Mouse (Mus musculus): ENCODE data around the gene Vmn1r10.

DNA sequence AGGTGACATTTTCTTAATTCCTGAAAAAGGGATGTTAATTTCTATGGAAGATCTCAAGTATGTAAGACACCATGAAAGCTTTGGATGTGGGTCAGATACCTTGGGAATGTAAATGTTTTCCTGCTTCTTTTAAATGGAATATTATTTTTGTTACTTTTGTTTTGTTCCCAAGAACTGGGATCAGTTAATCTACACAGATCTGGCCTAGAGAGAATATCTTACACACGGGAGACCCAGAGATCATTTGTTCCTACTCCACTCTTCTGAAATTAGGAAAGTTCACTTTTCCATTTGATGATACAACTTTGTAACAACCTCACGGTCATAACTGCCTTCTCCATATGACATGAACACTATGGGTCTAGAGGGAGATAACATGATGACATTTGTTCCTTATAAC, 42.8 kb upstream of the Vmn1r10 start, which contains the start of gene Vmn1r9:
- TF ChIP-seq CTCF (IDR thresholded peaks at IDR 0.05; ENCODE audit: extremely low read depth, insufficient read depth, insufficient read length, insufficient replicate concordance) (no peak), POLR2A (IDR thresholded peaks at IDR 0.05; ENCODE audit: low read depth, low read length) (no peak)
